Mouse (Mus musculus) erythroblast, adult 5-6 weeks (primary cell): Measurements from ENCODE around the gene Pomt1. TPM values are rescaled to one million over a fixed set of nuclear protein-coding genes. Genes with fewer than 3 reads are reported as not detected.

Source experiments
- ATAC-seq: replicated peaks from 2 replicates; pipeline ENCODE4 v1.8.0; 2016; ENCODE audit warnings: moderate number of reproducible peaks, mild to moderate bottlenecking, moderate TSS enrichment, inconsistent platforms; ENCODE audit not compliant: poor library complexity, low FRiP score, severe bottlenecking
- total RNA-seq, 2 experiments: library from RNA; stranded (forward) in 1 of 2; stranded (reverse) in 1 of 2; fragments of 150-400 nt in 1 of 2; fragments of 200-764, 138-1000 nt in 1 of 2; gene quantifications; 2 replicates each; pipeline versions ENCODE4 v1.2.3 to v1.2.4; 2015 to 2017; ENCODE audit warnings: low replicate concordance in 2 of 2

Pomt1 gene
- total RNA-seq, 2 experiments from 2014 or later, result 3.9 to 6.0 TPM

GRCm38 (mm10) chr2:32220021-32220420 is 16.4 kb upstream of the Pomt1 start:
- no peak for ATAC-seq

DNA sequence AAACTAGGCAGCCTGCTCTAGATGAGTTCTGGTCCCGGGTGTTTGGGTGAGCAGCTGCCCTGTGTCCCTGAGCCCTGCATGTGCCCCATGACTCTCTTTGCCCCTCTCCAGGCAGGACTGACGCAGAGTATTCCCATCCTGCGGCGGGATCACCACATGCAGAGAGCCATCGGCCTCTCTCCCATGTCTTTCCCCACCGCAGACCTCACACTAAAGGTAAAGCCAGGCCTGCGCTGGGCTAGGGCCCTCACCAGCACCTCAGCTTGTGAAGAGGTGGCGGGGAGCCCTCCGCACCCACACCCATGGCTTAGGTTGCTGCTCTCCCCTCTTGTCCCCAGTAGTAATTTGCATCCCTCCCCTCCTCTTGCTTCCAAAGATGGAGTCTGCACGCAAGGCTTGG is 15.4 kb upstream of the Pomt1 start:
- ATAC-seq, result no peak

GRCm38 (mm10) chr2:32221577-32221976 is 14.8 kb upstream of the Pomt1 start:
- ATAC-seq, result no peak

DNA sequence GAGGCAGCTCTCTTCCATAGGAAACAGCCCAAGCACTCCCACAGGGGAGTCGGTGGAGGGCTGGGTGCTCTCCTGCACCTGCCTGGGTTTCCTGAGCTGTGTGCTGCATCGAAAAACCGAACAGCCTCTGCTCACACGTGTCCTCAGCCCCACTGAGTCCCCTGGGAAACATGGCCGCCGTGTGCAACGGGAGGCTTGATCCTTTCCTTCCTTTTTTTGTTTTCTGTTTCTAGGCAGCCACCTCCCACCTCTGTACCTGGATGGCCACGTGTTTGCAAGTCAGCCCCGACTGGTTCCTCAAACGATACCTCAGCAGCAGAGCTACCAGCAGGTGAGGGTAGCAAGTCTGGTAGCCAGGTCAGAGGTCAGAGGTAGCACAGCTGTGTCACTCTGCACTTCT is 14.3 kb upstream of the Pomt1 start:
- ATAC-seq, result no peak

DNA sequence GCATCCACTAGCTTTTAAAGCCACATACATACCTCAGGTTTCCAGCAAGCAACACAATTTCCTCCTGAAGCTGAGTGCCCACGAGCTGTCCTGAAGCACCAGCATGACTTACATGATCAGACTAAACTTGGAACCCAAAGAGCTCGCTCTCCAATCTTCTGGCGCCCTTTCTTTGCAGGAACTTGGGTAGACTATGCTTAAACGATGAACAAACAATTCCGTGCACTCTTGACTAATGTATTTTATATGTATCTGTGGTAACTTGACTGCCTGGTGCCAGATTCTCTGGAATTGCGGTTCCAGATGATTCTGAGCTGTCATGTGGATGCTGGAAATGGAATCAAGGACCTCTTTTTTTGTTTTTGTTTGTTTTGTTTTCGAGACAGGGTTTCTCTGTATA is 957 bp upstream of the Pomt1 start:
- no peak for ATAC-seq

DNA sequence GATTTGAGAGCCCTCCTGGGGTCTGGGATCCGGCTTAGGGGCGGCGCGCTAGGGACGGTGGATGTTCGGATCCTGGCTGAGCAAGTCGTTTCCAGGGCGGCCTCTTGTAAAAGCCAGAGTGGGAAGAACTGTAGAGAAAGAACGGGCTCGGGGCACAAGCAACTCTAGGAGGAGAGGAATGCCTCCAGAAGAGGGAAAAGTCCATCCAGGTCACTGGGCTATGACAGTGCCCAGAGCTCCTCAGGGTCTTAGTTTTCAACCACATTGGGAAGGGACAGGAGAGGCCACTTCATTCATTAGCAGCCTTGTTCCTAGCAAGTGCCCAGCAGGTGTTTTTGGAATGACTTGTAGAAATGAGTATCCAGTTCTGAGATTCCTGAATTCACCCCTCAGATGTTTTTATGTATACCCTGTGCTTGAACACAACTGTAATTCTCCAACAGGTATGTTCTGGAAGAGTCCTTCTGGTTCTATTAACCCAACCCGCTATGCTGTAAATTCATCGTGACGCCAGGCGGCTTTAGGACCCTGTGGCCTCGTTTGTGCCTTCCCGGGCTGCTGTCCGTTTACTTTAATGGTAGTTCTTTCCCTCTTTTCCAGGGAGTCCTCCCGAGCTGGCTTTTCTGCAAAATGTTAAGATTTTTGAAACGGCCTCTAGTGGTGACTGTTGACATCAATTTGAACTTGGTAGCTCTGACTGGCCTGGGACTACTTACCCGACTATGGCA is 534 bp downstream of the Pomt1 start:
- peak; percentile 71 for ATAC-seq

- ATAC-seq, result no peak
Measured at GRCm38 (mm10) chr2:32237571-32237970, 1.2 kb downstream of the Pomt1 start.

DNA sequence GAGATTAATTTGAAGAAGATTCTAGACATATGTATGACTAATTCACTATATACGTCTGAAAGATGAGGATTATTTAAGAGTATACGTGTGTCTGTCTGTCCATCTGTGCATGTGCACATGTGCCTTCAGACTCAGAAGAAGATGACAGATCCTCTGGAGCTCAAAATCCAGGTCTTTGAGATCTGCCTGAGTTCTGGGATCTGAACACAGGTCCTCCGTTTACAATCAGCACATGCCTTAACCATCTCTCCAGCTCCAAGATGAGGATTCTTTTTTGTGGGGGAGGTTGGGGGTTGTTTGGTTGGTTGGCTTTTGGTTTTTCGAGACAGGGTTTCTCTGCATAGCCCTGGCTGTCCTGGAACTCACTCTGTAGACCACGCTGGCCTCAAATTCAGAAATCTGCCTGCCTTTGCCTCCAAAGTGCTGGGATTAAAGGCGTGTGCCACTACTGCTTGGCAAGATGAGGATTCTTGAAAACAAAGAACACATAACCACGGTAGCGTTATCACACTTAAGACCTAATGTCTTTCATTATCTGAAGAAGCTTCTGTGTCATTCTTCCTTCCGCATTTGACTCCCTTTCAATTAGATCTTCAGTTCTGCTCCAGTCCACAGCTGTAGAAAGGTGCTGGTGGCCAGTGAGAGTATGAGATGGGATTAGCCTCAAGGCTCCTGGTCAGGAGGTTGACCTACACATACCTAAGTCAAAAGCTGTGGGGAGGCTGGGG is 2.5 kb downstream of the Pomt1 start:
- ATAC-seq, result no peak

GRCm38 (mm10) chr2:32240591-32240990 is 4.2 kb downstream of the Pomt1 start:
- ATAC-seq, result no peak

GRCm38 (mm10) chr2:32242986-32243385 is 6.6 kb downstream of the Pomt1 start:
- ATAC-seq, result no peak

GRCm38 (mm10) chr2:32246741-32247140 is 10.4 kb downstream of the Pomt1 start:
- ATAC-seq, result no peak

- no peak for ATAC-seq
Measured at GRCm38 (mm10) chr2:32248377-32249361, 12.3 kb downstream of the Pomt1 start.

GRCm38 (mm10) chr2:32251791-32252527 is 15.6 kb downstream of the Pomt1 start:
- no peak for ATAC-seq

DNA sequence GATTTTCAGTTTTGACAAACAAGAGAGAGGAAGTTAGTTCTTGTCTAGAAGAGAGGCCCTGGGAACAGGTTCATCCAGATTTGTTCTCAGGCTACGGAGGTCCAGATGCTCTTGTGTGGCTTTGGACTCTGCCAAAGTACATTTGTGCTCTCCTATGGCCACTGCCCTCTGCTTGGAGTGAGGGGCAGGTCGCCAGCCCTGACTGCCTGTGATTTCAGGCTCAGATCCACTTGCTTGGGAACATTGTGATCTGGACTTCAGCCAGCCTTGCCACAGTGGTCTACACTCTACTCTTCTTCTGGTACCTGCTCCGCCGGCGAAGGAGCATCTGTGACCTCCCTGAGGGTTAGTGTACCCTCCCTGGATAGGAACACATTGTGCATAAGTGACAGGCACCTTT is 16.3 kb downstream of the Pomt1 start:
- ATAC-seq, result no peak

DNA sequence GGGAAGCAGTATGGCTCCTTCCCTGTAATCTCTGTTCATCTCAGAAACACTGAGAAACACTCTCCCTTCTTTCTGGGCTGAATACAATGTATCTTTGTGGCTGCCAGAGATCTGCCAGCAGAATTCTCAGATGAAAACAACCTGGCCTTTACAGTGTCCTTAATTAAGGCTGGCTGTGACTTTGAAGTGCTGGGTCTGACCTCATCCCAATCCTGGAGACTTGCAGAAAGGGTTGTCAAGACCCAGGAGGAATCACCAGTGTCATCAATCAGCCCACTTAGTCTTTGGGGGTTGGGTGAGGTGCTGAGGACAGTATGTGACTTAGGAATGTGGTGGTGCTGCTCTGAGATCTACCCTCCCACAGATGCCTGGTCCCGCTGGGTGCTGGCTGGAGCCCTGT is 17.0 kb downstream of the Pomt1 start:
- ATAC-seq, result no peak

DNA sequence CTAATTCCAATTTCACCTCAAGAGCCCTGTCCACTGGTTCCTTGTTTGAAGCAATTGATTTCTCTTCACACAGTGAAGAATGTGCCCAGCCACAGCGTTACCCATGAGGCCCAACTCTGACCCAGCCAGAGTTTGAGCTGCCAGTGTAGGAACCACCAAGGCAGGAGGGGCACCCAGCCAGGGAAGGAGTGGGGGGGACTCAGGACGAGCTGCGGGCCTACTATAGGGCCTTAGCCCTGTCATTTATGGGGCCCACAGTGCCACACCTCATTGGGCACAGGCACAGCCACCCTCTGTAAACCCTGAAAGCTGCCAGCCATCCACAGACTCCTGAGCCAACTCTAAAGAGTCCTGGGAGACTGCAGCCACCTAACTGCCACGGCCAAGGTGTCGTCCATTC is 18.2 kb downstream of the Pomt1 start:
- no peak for ATAC-seq

GRCm38 (mm10) chr2:32256273-32256672 is 19.9 kb downstream of the Pomt1 start:
- ATAC-seq, result no peak

- ATAC-seq, result 0 out of 2 replicates have a peak, but pooled peaks have one; percentile 1
Measured at GRCm38 (mm10) chr2:32258887-32259533, 22.6 kb downstream of the Pomt1 start.
